Mouse (Mus musculus) neural tube, embryonic 14.5 days (tissue): Measurements from ENCODE around the gene Oas1e. TPM values are rescaled to one million over a fixed set of nuclear protein-coding genes. Genes with fewer than 3 reads are reported as not detected.
"Not testable (repeated sequence)": the region's sequence is repeated elsewhere in the genome, so short reads cannot be mapped to it uniquely, and the experiment has no call there.

Experiments used
- ATAC-seq: fragments of 200-750 bp; cut with Nextera tagmentation; 2 replicates; pipeline ENCODE4 v1.8.0; 2017; ENCODE audit warnings: low read depth, mild to moderate bottlenecking, moderate TSS enrichment, moderate library complexity
- H3K27ac ChIP-seq: fragments of 300-500 bp; sonication (generic); 2 replicates; pipeline ENCODE4 v1.5.1; 2014; ENCODE audit warnings: low read depth, mild to moderate bottlenecking, control low read depth, low read length, moderate library complexity, mixed read lengths
- H3K27me3 ChIP-seq: fragments of 300-500 bp; sonication (generic); 2 replicates; pipeline ENCODE4 v1.6.1; 2014; ENCODE audit warnings: low read length; ENCODE audit not compliant: control insufficient read depth, insufficient read depth
- H3K36me3 ChIP-seq: fragments of 300-500 bp; sonication (generic); 2 replicates; pipeline ENCODE4 v1.6.1; 2014; ENCODE audit warnings: low read length, mixed read lengths; ENCODE audit not compliant: control insufficient read depth, insufficient read depth
- H3K4me1 ChIP-seq: fragments of 300-500 bp; sonication (generic); 2 replicates; pipeline ENCODE4 v1.6.1; 2014; ENCODE audit warnings: low read length; ENCODE audit not compliant: control insufficient read depth, insufficient read depth
- H3K4me2 ChIP-seq: fragments of 300-500 bp; sonication (generic); 2 replicates; pipeline ENCODE4 v1.6.1; 2014; ENCODE audit warnings: mild to moderate bottlenecking, low read depth, low read length, control low read depth
- H3K4me3 ChIP-seq: fragments of 300-500 bp; sonication (generic); 2 replicates; pipeline ENCODE4 v1.5.1; 2014; ENCODE audit warnings: low read depth, low read length, control low read depth, mixed read lengths
- H3K9ac ChIP-seq: fragments of 300-500 bp; sonication (generic); replicated peaks from 2 replicates; pipeline ENCODE4 v1.6.1; 2014; ENCODE audit warnings: low read depth, mild to moderate bottlenecking, control low read depth, low read length, mixed read lengths
- H3K9me3 ChIP-seq: fragments of 300-500 bp; sonication (generic); 2 replicates; pipeline ENCODE4 v1.6.1; 2016; ENCODE audit warnings: low read length; ENCODE audit not compliant: control insufficient read depth
- WGBS: fragments of 180-500 bp; shearing (Covaris S2); extraction: QIAGEN DNeasy Blood & Tissue Kit; methylation state at CpG from one replicate; pipeline ENCODE4 v1.1.7; 2014; 5-methylcytosine and 5-hydroxymethylcytosine counted together
- polyA plus RNA-seq: library from polyadenylated mRNA; unstranded; fragments of >200 nt; fragmentation: Nextera tagmentation; extraction: Ambion mirVana; gene quantifications from 2 replicates; pipeline ENCODE4 v1.2.1, GENCODE M21; 2014

The Oas1e gene
- polyA plus RNA-seq, result 0.19 TPM in 1 of 2 replicates, not detected in the other

GRCm38 (mm10) chr5:120795480-120796034 lies at the start of gene Oas1e:
Gene Oas1e (minus strand): TSS chr5:120795530.
- H3K27ac ChIP-seq, H3K36me3 ChIP-seq, H3K9ac ChIP-seq, H3K9me3 ChIP-seq, H3K27me3 ChIP-seq, H3K4me1 ChIP-seq, H3K4me2 ChIP-seq, ATAC-seq, H3K4me3 ChIP-seq: not testable (repeated sequence)
- 75% methylated on average over 9 of the region's 9 CpGs for WGBS

GRCm38 (mm10) chr5:120844713-120845112 lies 49.4 kb upstream of the Oas1e start:
- Histone ChIP-seq H3K4me3 (no peak overlapping the region), H3K4me1 (no peaks in the 10 kb centered on the region), H3K27ac (no peak overlapping the region), H3K27me3 (no peaks in the 10 kb centered on the region), H3K4me2 (no peak overlapping the region), H3K9me3 (no peaks in the 10 kb centered on the region), H3K36me3 (no peaks in the 10 kb centered on the region), H3K9ac (no peak overlapping the region)
- no peak for ATAC-seq
- WGBS, result 74% methylated on average over 3 of the region's 3 CpGs

GRCm38 (mm10) chr5:120836731-120837585 lies 41.6 kb upstream of the Oas1e start:
- Histone ChIP-seq H3K4me2 (no peak overlapping the region), H3K27ac (no peak overlapping the region), H3K36me3 (no peaks in the 10 kb centered on the region), H3K4me3 (no peak overlapping the region), H3K4me1 (no peaks in the 10 kb centered on the region), H3K27me3 (peaks cover 2% of the 10 kb centered on the region; the same call in 1 of the 2 replicates), H3K9me3 (no peaks in the 10 kb centered on the region), H3K9ac (no peak overlapping the region)
- no peak for ATAC-seq
- 8% methylated on average over 8 of the region's 8 CpGs for WGBS

- Histone ChIP-seq H3K9ac (no peak overlapping the region), H3K4me2 (peak overlapping the region; percentile 28; the same call in 1 of the 2 replicates), H3K27me3 (peaks cover 2% of the 10 kb centered on the region; the same call in 1 of the 2 replicates), H3K4me3 (no peak overlapping the region), H3K36me3 (no peaks in the 10 kb centered on the region), H3K4me1 (no peaks in the 10 kb centered on the region), H3K27ac (no peak overlapping the region), H3K9me3 (no peaks in the 10 kb centered on the region)
- 10% methylated on average over 17 of the region's 17 CpGs for WGBS
- no peak for ATAC-seq
These were observed 38.3 kb upstream of the Oas1e start for GRCm38 (mm10) chr5:120833335-120834280.

- H3K4me3 ChIP-seq, result no peak overlapping the region
- peaks cover 2% of the 10 kb centered on the region; the same call in 1 of the 2 replicates for H3K27me3 ChIP-seq
- no peak for ATAC-seq
- no peaks in the 10 kb centered on the region for H3K36me3 ChIP-seq
- WGBS, result 83% methylated on average over 4 of the region's 4 CpGs
- H3K9me3 ChIP-seq, result no peaks in the 10 kb centered on the region
- H3K4me1 ChIP-seq, result no peaks in the 10 kb centered on the region
- no peak overlapping the region for H3K9ac ChIP-seq
- H3K27ac ChIP-seq, result no peak overlapping the region
- no peak overlapping the region for H3K4me2 ChIP-seq
These were observed 35.7 kb upstream of the Oas1e start for GRCm38 (mm10) chr5:120831031-120831430.

GRCm38 (mm10) chr5:120818999-120819398 lies 23.7 kb upstream of the Oas1e start:
- Histone ChIP-seq H3K9me3 (no peaks in the 10 kb centered on the region), H3K36me3 (no peaks in the 10 kb centered on the region), H3K27me3 (no peaks in the 10 kb centered on the region), H3K9ac (no peak overlapping the region), H3K4me3 (no peak overlapping the region), H3K4me1 (no peaks in the 10 kb centered on the region), H3K4me2 (no peak overlapping the region), H3K27ac (no peak overlapping the region)
- ATAC-seq, result no peak

GRCm38 (mm10) chr5:120815949-120816348 lies 20.6 kb upstream of the Oas1e start:
- Histone ChIP-seq H3K36me3 (no peaks in the 10 kb centered on the region), H3K4me2 (no peak overlapping the region), H3K27ac (no peak overlapping the region), H3K9ac (no peak overlapping the region), H3K4me3 (no peak overlapping the region), H3K4me1 (no peaks in the 10 kb centered on the region), H3K9me3 (no peaks in the 10 kb centered on the region), H3K27me3 (no peaks in the 10 kb centered on the region)
- ATAC-seq, result no peak
- WGBS, result 68% methylated on average over 3 of the region's 3 CpGs

GRCm38 (mm10) chr5:120813023-120813422 lies 17.7 kb upstream of the Oas1e start:
- Histone ChIP-seq H3K9me3 (no peaks in the 10 kb centered on the region), H3K4me3 (no peak overlapping the region), H3K36me3 (no peaks in the 10 kb centered on the region), H3K4me2 (no peak overlapping the region), H3K27me3 (no peaks in the 10 kb centered on the region), H3K27ac (no peak overlapping the region), H3K9ac (no peak overlapping the region), H3K4me1 (no peaks in the 10 kb centered on the region)
- 86% methylated on average over 6 of the region's 6 CpGs for WGBS
- ATAC-seq, result no peak
